Mouse (Mus musculus): Measurements from ENCODE around the gene Trim30b. TPM values are rescaled to one million over a fixed set of nuclear protein-coding genes. Genes with fewer than 3 reads are reported as not detected.
"Not testable (repeated sequence)": the region's sequence is repeated elsewhere in the genome, so short reads cannot be mapped to it uniquely, and the experiment has no call there.

Gene Trim30b
- 0.23 and 0.31 TPM in 2 replicates for polyA plus RNA-seq (2015; fragmentation: Nextera tagmentation; extraction: Ambion mirVana)

GRCm38 (mm10) chr7:104369736-104370414, at the start of gene Trim30b:
TSS of gene Trim30b (minus strand) at chr7:104369884.
- no peaks in the 10 kb centered on the region for H3K27me3 ChIP-seq (ENCODE audit: control insufficient read depth, insufficient read depth, low read depth, low read length)
- H3K4me3 ChIP-seq (ENCODE audit: low read depth, low read length): no peak within 1 kb of the TSS
- peak within 1 kb of the TSS; percentile 53; the same call in 1 of the 2 replicates for H3K27ac ChIP-seq (ENCODE audit: low read length)
- peak; percentile 61 for ATAC-seq (ENCODE audit: low read depth)
- H3K36me3 ChIP-seq (ENCODE audit: control insufficient read depth, insufficient read depth): no peaks in the 10 kb centered on the region
- 37% methylated on average over 1 of the region's 1 CpGs for WGBS (ENCODE audit: insufficient replicate concordance)
- H3K9ac ChIP-seq (ENCODE audit: low read depth, low read length): no peak within 1 kb of the TSS
- no peaks in the 10 kb centered on the region for H3K4me1 ChIP-seq (ENCODE audit: control insufficient read depth, low read depth, low read length)
- no peak within 1 kb of the TSS for H3K4me2 ChIP-seq (ENCODE audit: low read depth, low read length)
- no peaks in the 10 kb centered on the region for H3K9me3 ChIP-seq (replicated peaks; ENCODE audit: control insufficient read depth, low read length)

- Histone ChIP-seq H3K27me3 (ENCODE audit: control insufficient read depth, insufficient read depth, low read depth, low read length) (no peaks in the 10 kb centered on the region), H3K9ac (ENCODE audit: low read depth, low read length) (no peak overlapping the region), H3K9me3 (replicated peaks; ENCODE audit: control insufficient read depth, low read length) (no peaks in the 10 kb centered on the region), H3K36me3 (ENCODE audit: control insufficient read depth, insufficient read depth) (no peaks in the 10 kb centered on the region), H3K4me1 (ENCODE audit: control insufficient read depth, low read depth, low read length) (no peaks in the 10 kb centered on the region), H3K4me3 (ENCODE audit: low read depth, low read length) (no peak overlapping the region), H3K27ac (ENCODE audit: low read length) (no peak overlapping the region), H3K4me2 (ENCODE audit: low read depth, low read length) (no peak overlapping the region)
- no peak for ATAC-seq (ENCODE audit: low read depth)
- 69% methylated on average over 3 of the region's 3 CpGs for WGBS (ENCODE audit: insufficient replicate concordance)
Observed at GRCm38 (mm10) chr7:104404460-104404950, 34.8 kb upstream of the Trim30b start.

- Histone ChIP-seq H3K27me3 (ENCODE audit: control insufficient read depth, insufficient read depth, low read depth, low read length) (no peaks in the 10 kb centered on the region), H3K27ac (ENCODE audit: low read length) (no peak overlapping the region), H3K36me3 (ENCODE audit: control insufficient read depth, insufficient read depth) (no peaks in the 10 kb centered on the region), H3K9ac (ENCODE audit: low read depth, low read length) (no peak overlapping the region), H3K4me1 (ENCODE audit: control insufficient read depth, low read depth, low read length) (no peaks in the 10 kb centered on the region), H3K4me3 (ENCODE audit: low read depth, low read length) (no peak overlapping the region), H3K4me2 (ENCODE audit: low read depth, low read length) (no peak overlapping the region), H3K9me3 (replicated peaks; ENCODE audit: control insufficient read depth, low read length) (no peaks in the 10 kb centered on the region)
- ATAC-seq (ENCODE audit: low read depth): 0 out of 2 replicates have a peak, but pooled peaks have one; percentile 21
Observed at GRCm38 (mm10) chr7:104401140-104401539, 31.5 kb upstream of the Trim30b start.

GRCm38 (mm10) chr7:104400698-104401097, 31.0 kb upstream of the Trim30b start, which contains the start of gene Trim30c:
TSS of gene Trim30c (minus strand) at chr7:104400837.
- H3K9me3 ChIP-seq (replicated peaks; ENCODE audit: control insufficient read depth, low read length): no peaks in the 10 kb centered on the region
- no peak within 1 kb of the TSS for H3K9ac ChIP-seq (ENCODE audit: low read depth, low read length)
- no peak for ATAC-seq (ENCODE audit: low read depth)
- no peaks in the 10 kb centered on the region for H3K36me3 ChIP-seq (ENCODE audit: control insufficient read depth, insufficient read depth)
- H3K4me1 ChIP-seq (ENCODE audit: control insufficient read depth, low read depth, low read length): no peaks in the 10 kb centered on the region
- H3K27me3 ChIP-seq (ENCODE audit: control insufficient read depth, insufficient read depth, low read depth, low read length): no peaks in the 10 kb centered on the region
- whole genome bisulfite sequencing (ENCODE audit: insufficient replicate concordance): 40% methylated on average over 1 of the region's 1 CpGs
- no peak within 1 kb of the TSS for H3K27ac ChIP-seq (ENCODE audit: low read length)
- no peak within 1 kb of the TSS for H3K4me2 ChIP-seq (ENCODE audit: low read depth, low read length)
- H3K4me3 ChIP-seq (ENCODE audit: low read depth, low read length): no peak within 1 kb of the TSS

- Histone ChIP-seq H3K4me2 (ENCODE audit: low read depth, low read length) (no peak overlapping the region), H3K4me1 (ENCODE audit: control insufficient read depth, low read depth, low read length) (no peaks in the 10 kb centered on the region), H3K36me3 (ENCODE audit: control insufficient read depth, insufficient read depth) (no peaks in the 10 kb centered on the region), H3K9ac (ENCODE audit: low read depth, low read length) (no peak overlapping the region), H3K27me3 (ENCODE audit: control insufficient read depth, insufficient read depth, low read depth, low read length) (no peaks in the 10 kb centered on the region), H3K27ac (ENCODE audit: low read length) (no peak overlapping the region), H3K4me3 (ENCODE audit: low read depth, low read length) (no peak overlapping the region), H3K9me3 (replicated peaks; ENCODE audit: control insufficient read depth, low read length) (no peaks in the 10 kb centered on the region)
- 50% methylated on average over 1 of the region's 1 CpGs for WGBS (ENCODE audit: insufficient replicate concordance)
- ATAC-seq (ENCODE audit: low read depth): no peak
Observed at GRCm38 (mm10) chr7:104398492-104398891, 28.8 kb upstream of the Trim30b start.

GRCm38 (mm10) chr7:104366339-104366738, 3.3 kb downstream of the Trim30b start:
- H3K27ac ChIP-seq (ENCODE audit: low read length): no peak overlapping the region
- no peak overlapping the region for H3K4me2 ChIP-seq (ENCODE audit: low read depth, low read length)
- H3K27me3 ChIP-seq (ENCODE audit: control insufficient read depth, insufficient read depth, low read depth, low read length): no peaks in the 10 kb centered on the region
- H3K36me3 ChIP-seq (ENCODE audit: control insufficient read depth, insufficient read depth): no peaks in the 10 kb centered on the region
- no peaks in the 10 kb centered on the region for H3K4me1 ChIP-seq (ENCODE audit: control insufficient read depth, low read depth, low read length)
- no peak overlapping the region for H3K4me3 ChIP-seq (ENCODE audit: low read depth, low read length)
- no peak for ATAC-seq (ENCODE audit: low read depth)
- H3K9ac ChIP-seq (ENCODE audit: low read depth, low read length): no peak overlapping the region
- H3K9me3 ChIP-seq (replicated peaks; ENCODE audit: control insufficient read depth, low read length): no peaks in the 10 kb centered on the region

- WGBS (ENCODE audit: insufficient replicate concordance): 59% methylated on average over 2 of the region's 2 CpGs
- Histone ChIP-seq H3K4me2 (ENCODE audit: low read depth, low read length) (peak overlapping the region; percentile 78), H3K27ac (ENCODE audit: low read length) (peak overlapping the region; percentile 29; the same call in 1 of the 2 replicates), H3K9me3 (replicated peaks; ENCODE audit: control insufficient read depth, low read length) (no peaks in the 10 kb centered on the region), H3K4me3 (ENCODE audit: low read depth, low read length) (peak overlapping the region; percentile 65), H3K4me1 (ENCODE audit: control insufficient read depth, low read depth, low read length) (peaks cover 4% of the 10 kb centered on the region), H3K36me3 (ENCODE audit: control insufficient read depth, insufficient read depth) (no peaks in the 10 kb centered on the region), H3K27me3 (ENCODE audit: control insufficient read depth, insufficient read depth, low read depth, low read length) (no peaks in the 10 kb centered on the region), H3K9ac (ENCODE audit: low read depth, low read length) (no peak overlapping the region)
- no peak for ATAC-seq (ENCODE audit: low read depth)
Observed at GRCm38 (mm10) chr7:104353600-104353967, 16.1 kb downstream of the Trim30b start.

GRCm38 (mm10) chr7:104352717-104353599, 16.7 kb downstream of the Trim30b start, which contains the start of gene Trim12c:
TSS of gene Trim12c (minus strand) at chr7:104353362.
- Histone ChIP-seq H3K9ac (ENCODE audit: low read depth, low read length) (peak within 1 kb of the TSS; percentile 53; the same call in 1 of the 2 replicates), H3K27ac (ENCODE audit: low read length) (peak within 1 kb of the TSS; percentile 74)

GRCm38 (mm10) chr7:104348043-104348442, 21.6 kb downstream of the Trim30b start:
- WGBS (ENCODE audit: insufficient replicate concordance): 62% methylated on average over 4 of the region's 4 CpGs
- not testable (repeated sequence) for ATAC-seq (ENCODE audit: low read depth); H3K27ac ChIP-seq (ENCODE audit: low read length); H3K9ac ChIP-seq (ENCODE audit: low read depth, low read length); H3K27me3 ChIP-seq (ENCODE audit: control insufficient read depth, insufficient read depth, low read depth, low read length); H3K9me3 ChIP-seq (replicated peaks; ENCODE audit: control insufficient read depth, low read length); H3K4me2 ChIP-seq (ENCODE audit: low read depth, low read length); H3K4me1 ChIP-seq (ENCODE audit: control insufficient read depth, low read depth, low read length); H3K4me3 ChIP-seq (ENCODE audit: low read depth, low read length); H3K36me3 ChIP-seq (ENCODE audit: control insufficient read depth, insufficient read depth)

More at GRCm38 (mm10) chr7:104352717-104353599, 16.7 kb downstream of the Trim30b start, which contains the start of gene Trim12c:
- 3% methylated on average over 14 of the region's 14 CpGs for WGBS (ENCODE audit: insufficient replicate concordance)
- no peaks in the 10 kb centered on the region for H3K36me3 ChIP-seq (ENCODE audit: control insufficient read depth, insufficient read depth)
- H3K4me3 ChIP-seq (ENCODE audit: low read depth, low read length): peak within 1 kb of the TSS; percentile 65
- no peaks in the 10 kb centered on the region for H3K9me3 ChIP-seq (replicated peaks; ENCODE audit: control insufficient read depth, low read length)
- peak within 1 kb of the TSS; percentile 78 for H3K4me2 ChIP-seq (ENCODE audit: low read depth, low read length)
- H3K4me1 ChIP-seq (ENCODE audit: control insufficient read depth, low read depth, low read length): peaks cover 4% of the 10 kb centered on the region
- H3K27me3 ChIP-seq (ENCODE audit: control insufficient read depth, insufficient read depth, low read depth, low read length): no peaks in the 10 kb centered on the region
- ATAC-seq (ENCODE audit: low read depth): peak; percentile 99
